Mouse (Mus musculus) thymus, postnatal 4 days (tissue): Measurements from ENCODE around the gene Zbtb46.

Source experiments
- DNase-seq: peaks from one replicate; pipeline ENCODE4 v3.0.0; 2021

The Zbtb46 gene

DNA sequence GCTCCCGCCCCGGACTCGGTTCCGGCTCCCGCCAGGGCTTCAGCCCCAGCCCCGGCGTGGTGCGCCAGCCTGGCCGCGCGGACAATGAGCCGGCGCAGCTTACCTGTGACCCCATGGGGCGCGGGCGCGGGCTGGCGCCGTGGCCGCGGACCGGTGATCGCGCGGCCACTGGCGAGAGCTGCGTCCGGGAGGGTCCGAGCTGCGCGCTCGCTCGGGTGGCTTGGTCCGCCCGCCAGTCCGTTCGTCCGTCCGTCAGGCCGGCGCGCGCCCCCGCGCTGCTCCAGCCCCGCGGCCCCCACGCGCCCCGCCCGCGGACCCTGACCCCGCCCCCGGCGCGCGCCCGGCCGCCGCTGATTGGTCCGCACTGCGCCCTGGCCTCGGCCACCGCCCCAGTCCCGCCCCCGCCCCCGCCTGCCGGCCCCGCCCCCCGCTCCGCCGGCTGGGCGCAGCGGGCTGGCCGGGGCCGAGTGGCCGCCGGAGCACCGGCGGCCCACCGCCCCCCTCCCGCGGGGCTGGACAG, at the start of gene Zbtb46:
TSS of gene Zbtb46 (minus strand) at position 274 of the 520 bp plus-strand sequence.
- peak; percentile 80 for DNase-seq

- DNase-seq: no peak
These were observed 39.4 kb upstream of the Zbtb46 start for GRCm38 (mm10) chr2:181498644-181499043.

DNA sequence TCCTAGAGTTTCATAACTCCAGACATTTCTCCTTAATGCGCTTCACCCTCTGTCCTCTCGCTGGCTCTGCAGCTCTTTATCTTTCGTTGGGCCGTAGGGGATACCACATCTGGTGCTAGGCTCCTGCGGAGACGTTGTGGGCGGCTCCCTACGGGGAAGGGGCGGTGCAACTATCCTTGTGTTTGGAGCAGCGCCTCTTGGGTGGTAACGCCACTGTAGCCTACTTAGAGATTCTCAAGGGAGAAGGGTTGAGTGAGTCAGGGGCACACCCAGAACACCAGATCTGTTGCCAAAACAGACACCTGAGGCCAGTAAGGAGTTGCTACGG, 38.3 kb upstream of the Zbtb46 start:
- DNase-seq: peak; percentile 64

GRCm38 (mm10) chr2:181496831-181497547, 37.8 kb upstream of the Zbtb46 start, which contains the start of gene Tpd52l2:
Gene Tpd52l2 (plus strand): TSS chr2:181497142.
- peak; percentile 91 for DNase-seq

DNA sequence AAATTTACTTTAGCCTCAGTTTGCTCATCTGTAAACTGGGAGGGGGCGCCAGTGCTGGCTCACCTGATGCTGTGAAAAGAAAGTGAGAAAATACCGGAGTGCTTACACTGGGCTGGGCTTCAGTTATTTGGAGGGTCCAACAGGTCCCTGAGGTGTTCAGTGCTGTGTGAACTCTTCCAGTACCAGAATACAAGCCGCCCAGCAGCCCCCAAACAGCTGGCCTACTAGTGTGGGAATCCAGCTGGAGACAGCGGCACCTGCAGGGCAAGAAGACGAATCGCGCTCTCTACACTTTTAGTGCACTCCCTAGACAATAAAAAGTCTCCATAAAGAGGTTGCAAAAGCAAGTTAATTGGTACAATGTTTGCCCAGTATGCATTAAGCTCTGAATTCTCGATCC, 37.1 kb upstream of the Zbtb46 start:
- peak; percentile 84 for DNase-seq

- DNase-seq: peak; percentile 21
These were observed 36.6 kb upstream of the Zbtb46 start for GRCm38 (mm10) chr2:181495845-181496244.

GRCm38 (mm10) chr2:181494266-181494945, 35.2 kb upstream of the Zbtb46 start:
- DNase-seq: no peak

GRCm38 (mm10) chr2:181493156-181493927, 34.1 kb upstream of the Zbtb46 start, which contains the start of gene Abhd16b:
Gene Abhd16b (plus strand): TSS chr2:181493206.
- DNase-seq: no peak

- DNase-seq: no peak
These were observed 33.0 kb upstream of the Zbtb46 start for GRCm38 (mm10) chr2:181492206-181492605.

DNA sequence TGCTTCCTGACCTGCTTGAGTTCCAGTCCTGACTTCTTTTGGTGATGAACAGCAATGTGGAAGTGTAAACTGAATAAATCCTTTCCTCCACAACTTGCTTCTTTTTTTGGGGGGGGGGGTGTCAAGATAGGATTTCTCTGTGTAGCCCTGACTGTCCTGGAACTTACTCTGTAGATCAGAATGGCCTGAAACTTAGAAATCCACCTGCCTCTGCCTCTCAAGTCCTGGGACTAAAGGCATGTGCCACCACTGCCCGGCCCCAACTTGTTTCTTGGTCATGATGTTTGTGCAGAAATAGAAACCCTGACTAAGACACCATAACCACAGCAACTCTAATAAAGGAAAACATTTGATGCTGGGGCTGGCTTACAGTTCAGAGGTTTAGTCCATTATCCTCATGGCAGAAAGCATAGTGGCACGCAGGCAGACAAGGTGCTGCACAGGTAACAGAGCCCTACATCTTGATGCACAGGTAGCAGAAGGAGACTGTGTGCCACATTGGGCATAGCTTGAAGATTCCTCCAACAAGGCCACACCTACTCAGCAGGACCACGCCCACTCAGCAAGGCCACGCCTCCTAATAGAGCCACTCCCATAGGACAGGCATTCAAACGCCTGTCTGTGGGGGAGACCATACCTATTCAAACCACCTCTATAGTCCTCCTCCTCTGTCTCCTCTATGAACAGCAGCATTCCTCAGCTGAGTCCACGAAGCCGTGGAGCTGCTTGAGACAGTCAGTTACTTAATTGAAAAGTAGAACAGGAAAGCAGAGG, 32.4 kb upstream of the Zbtb46 start:
- peak; percentile 67 for DNase-seq

- DNase-seq: no peak
These were observed 28.4 kb upstream of the Zbtb46 start for GRCm38 (mm10) chr2:181487338-181488277.

DNA sequence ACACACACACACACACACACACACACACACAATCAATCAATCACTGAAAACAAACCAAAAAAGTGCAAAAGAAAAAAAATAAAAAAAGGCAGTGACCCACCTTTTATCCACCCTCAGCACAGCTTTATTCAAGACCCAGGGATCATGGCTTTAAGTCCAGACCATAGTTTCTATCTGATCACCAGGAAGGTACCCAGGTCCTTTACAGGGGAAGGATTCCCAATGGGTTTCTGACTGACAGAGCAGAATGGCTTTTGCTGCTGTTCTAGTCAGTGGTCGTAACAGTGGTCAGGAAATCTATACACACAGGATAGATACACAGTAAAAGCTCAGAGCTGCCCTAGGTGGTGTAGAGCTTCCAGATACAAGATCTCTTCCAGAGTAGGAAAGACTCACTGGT, 26.5 kb upstream of the Zbtb46 start:
- DNase-seq: no peak

- DNase-seq: no peak
These were observed 25.4 kb upstream of the Zbtb46 start for GRCm38 (mm10) chr2:181484456-181485233.

DNA sequence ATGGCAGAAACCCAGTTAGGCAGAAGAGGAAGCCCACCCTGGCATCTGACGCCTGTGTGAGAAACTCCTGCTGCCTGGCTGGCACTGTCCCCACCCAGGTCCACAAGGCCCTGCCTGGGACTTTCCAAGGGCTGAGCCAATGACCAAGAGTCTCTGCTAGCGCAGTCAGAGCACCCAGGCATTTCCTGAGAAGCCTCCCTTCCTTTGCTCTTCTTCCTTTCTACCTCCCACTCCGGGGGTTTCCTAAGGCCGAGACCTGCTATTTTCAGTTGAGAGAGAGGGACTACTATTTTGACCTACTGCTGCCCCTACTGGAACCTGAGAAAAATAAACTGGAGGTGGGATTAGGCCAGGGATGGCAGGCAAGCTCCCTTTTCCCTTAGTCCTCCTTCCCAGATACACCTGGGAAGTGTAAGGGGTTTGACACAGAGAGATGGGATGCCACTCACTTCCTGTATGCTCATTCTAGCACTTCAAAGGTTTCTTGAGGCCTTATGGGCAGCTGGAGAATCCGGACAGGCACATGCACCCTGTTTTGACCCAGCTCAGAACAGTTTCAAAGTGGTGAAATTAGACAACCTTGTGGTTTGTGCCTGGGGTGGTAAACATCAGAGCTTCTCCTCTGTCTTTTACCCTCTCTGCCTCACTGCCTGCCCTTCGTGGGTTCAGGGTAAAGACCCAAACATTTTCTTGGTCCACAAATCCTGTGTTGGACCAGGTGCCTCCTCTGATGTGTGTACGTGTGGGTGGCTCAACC, 24.5 kb upstream of the Zbtb46 start:
- DNase-seq: no peak

- DNase-seq: no peak
These were observed 23.9 kb upstream of the Zbtb46 start for GRCm38 (mm10) chr2:181483120-181483519.

DNA sequence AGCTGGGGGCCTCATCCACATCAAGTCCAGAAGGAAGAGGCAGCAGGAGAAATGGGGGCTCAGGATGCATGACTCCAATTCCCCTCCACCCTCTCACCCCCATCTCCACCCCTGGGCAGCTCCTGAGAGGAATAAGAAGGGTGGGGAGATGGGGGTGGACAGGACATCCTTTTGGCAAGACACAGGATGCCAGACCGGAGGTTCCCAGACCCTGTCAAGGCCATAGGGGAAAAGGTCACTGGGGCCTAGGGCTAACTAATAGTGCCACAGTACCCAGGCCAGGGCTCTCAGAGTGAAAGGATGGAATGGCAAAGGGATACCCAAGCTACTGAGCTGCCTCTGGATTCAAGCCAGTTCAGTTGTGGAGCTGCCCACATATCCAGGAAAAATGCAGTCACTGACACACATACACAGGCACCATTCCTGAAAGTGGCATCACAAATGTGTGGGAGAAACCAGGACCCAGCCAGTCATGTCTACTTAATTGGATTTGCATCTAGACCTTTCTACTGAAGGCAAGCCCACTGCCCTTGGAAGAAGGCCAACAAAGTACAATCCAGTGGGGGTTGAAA, 13.1 kb upstream of the Zbtb46 start:
- DNase-seq: no peak

DNA sequence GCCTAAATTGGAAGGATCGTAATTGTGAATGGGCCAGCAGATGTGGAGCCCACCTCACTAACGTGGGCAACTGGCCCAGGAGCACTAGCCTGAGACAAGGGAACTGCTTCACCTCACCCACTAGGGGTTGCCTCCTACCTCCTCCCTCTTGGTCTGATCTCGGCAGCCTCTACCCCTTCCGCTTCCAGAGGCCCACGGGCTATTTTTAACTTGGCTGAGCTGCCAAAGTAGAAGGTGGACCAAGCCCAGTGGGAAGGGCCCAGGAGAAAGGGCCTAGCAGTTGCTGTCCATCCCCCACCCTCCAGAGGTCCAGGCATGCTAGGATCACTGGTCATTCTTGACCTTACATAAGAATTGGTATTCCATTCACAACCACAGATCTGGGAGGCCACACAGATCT, 12.0 kb upstream of the Zbtb46 start:
- no peak for DNase-seq

- DNase-seq: no peak
These were observed 11.1 kb upstream of the Zbtb46 start for GRCm38 (mm10) chr2:181470285-181470684.

DNA sequence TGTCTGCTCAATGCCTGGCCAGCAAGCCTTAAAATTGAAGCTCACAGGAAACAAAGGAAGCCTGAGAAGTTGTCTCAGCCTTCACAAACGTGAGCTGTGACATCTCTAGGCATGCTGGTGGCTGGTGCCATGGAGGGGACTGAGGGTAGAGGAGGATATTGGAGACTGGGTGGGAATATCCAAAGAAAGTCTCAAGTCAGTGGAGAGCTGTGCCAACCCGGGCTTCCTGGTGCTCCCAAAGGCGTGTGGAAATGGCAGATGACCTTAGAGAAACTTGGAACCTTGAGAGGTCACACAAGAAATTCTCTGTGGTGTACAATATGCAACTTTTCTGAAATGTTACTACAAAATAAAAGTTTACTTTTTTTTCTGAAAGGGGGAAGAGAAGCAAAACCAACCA, 6.2 kb upstream of the Zbtb46 start:
- no peak for DNase-seq
